Mouse (Mus musculus) urinary bladder, adult 18-20 months (tissue): ENCODE measurements around the gene Cog2.

Source experiments
- DNase-seq, 2 experiments: peaks; one replicate each; pipeline ENCODE4 v3.0.0; 2022; ENCODE audit warnings: low spot score in 2 of 2, mixed read lengths in 2 of 2

The Cog2 gene

GRCm38 (mm10) chr8:124569593-124569992 is 49.0 kb downstream of the Cog2 start, which contains the start of gene Agt:
Gene Agt (minus strand): TSS chr8:124569706.
- DNase-seq, result no peak

- DNase-seq, result no peak
Observed at GRCm38 (mm10) chr8:124571732-124572429, 51.3 kb downstream of the Cog2 start.

- DNase-seq, result no peak
Observed at GRCm38 (mm10) chr8:124572430-124572775, 51.8 kb downstream of the Cog2 start.

- DNase-seq, result peak; percentile 69 to 71
Observed at GRCm38 (mm10) chr8:124573552-124574340, 53.2 kb downstream of the Cog2 start.

- no peak for DNase-seq
Observed at GRCm38 (mm10) chr8:124575811-124576210, 55.2 kb downstream of the Cog2 start, which contains the start of gene Capn9. Gene Capn9 (plus strand): TSS chr8:124576111.

- DNase-seq, result no peak
Observed at GRCm38 (mm10) chr8:124576751-124577150, 56.2 kb downstream of the Cog2 start.

GRCm38 (mm10) chr8:124585718-124586425 is 65.3 kb downstream of the Cog2 start:
- DNase-seq, result no peak

- no peak for DNase-seq
Observed at GRCm38 (mm10) chr8:124586556-124586955, 66.0 kb downstream of the Cog2 start.

- no peak for DNase-seq
Observed at GRCm38 (mm10) chr8:124589393-124589792, 68.8 kb downstream of the Cog2 start.
